Mouse (Mus musculus): ENCODE measurements around the gene S1pr4.

DNA sequence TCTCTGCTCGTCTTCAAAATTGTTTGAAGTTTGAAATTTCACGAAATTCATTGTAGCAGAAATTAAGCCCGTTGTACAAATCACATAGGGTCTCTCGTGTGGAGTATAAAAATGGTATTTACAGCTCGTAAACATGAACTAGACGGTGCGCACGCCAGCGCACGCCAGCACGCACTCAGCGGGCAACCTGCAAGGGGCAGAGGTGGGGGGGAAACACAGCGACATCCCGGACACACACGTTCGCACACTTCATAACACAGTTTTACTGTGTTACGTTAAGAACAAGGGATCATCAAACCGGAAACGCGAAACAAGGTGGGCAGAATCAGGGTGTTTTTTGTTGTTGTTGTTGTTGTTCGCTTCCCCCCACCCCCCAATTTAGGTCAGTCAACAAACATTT is 40.5 kb downstream of the S1pr4 start:
- TF ChIP-seq EP300 (IDR thresholded peaks at IDR 0.05; ENCODE audit: low read depth) = no peak
- TF ChIP-seq CTCF (IDR thresholded peaks at IDR 0.05; ENCODE audit: low read depth) = no peak
